Mouse (Mus musculus) stomach, embryonic 16.5 days (tissue): ENCODE measurements around the gene Sox2. TPM values are rescaled to one million over a fixed set of nuclear protein-coding genes. Genes with fewer than 3 reads are reported as not detected.

Experiments
- ATAC-seq: fragments of 200-750 bp; cut with Nextera tagmentation; 2 replicates; pipeline ENCODE4 v1.8.0; 2017; ENCODE audit warnings: moderate number of reproducible peaks, moderate TSS enrichment; ENCODE audit not compliant: insufficient read depth, low FRiP score
- H3K27ac ChIP-seq: fragments of 300-500 bp; sonication (generic); 2 replicates; pipeline ENCODE4 v1.5.1; 2014; ENCODE audit warnings: low read length
- H3K27me3 ChIP-seq: fragments of 300-500 bp; sonication (generic); 2 replicates; pipeline ENCODE4 v1.6.1; 2014; ENCODE audit warnings: low read length, control low read depth, mixed read lengths; ENCODE audit not compliant: control insufficient read depth, insufficient read depth
- H3K36me3 ChIP-seq: fragments of 300-500 bp; sonication (generic); 2 replicates; pipeline ENCODE4 v1.6.1; 2014; ENCODE audit warnings: low read length; ENCODE audit not compliant: control insufficient read depth, insufficient read depth
- H3K4me1 ChIP-seq: fragments of 300-500 bp; sonication (generic); 2 replicates; pipeline ENCODE4 v1.6.1; 2014; ENCODE audit warnings: low read length, control low read depth, mixed read lengths; ENCODE audit not compliant: control insufficient read depth, insufficient read depth
- H3K4me2 ChIP-seq: fragments of 300-500 bp; sonication (generic); 2 replicates; pipeline ENCODE4 v1.6.1; 2014; ENCODE audit warnings: low read depth, low read length, mixed read lengths
- H3K4me3 ChIP-seq: fragments of 300-500 bp; sonication (generic); replicated peaks from 2 replicates; pipeline ENCODE4 v1.5.1; 2014; ENCODE audit warnings: mild to moderate bottlenecking, low read length
- H3K9ac ChIP-seq: fragments of 300-500 bp; sonication (generic); 2 replicates; pipeline ENCODE4 v1.6.1; 2014; ENCODE audit warnings: low read length
- H3K9me3 ChIP-seq: fragments of 300-500 bp; sonication (generic); replicated peaks from 2 replicates; pipeline ENCODE4 v1.6.1; 2016; ENCODE audit warnings: low read length, control low read depth; ENCODE audit not compliant: control insufficient read depth
- WGBS: fragments of 180-500 bp; shearing (Covaris S2); extraction: QIAGEN DNeasy Blood & Tissue Kit; methylation state at CpG from one replicate; pipeline ENCODE4 v1.1.7; 2014; 5-methylcytosine and 5-hydroxymethylcytosine counted together
- polyA plus RNA-seq: library from polyadenylated mRNA; unstranded; fragments of >200 nt; fragmentation: Nextera tagmentation; extraction: Ambion mirVana; gene quantifications from 2 replicates; pipeline ENCODE4 v1.2.1, GENCODE M21; 2015

Gene Sox2
- polyA plus RNA-seq, 1 experiment from 2014 or later, result 8.6 TPM

DNA sequence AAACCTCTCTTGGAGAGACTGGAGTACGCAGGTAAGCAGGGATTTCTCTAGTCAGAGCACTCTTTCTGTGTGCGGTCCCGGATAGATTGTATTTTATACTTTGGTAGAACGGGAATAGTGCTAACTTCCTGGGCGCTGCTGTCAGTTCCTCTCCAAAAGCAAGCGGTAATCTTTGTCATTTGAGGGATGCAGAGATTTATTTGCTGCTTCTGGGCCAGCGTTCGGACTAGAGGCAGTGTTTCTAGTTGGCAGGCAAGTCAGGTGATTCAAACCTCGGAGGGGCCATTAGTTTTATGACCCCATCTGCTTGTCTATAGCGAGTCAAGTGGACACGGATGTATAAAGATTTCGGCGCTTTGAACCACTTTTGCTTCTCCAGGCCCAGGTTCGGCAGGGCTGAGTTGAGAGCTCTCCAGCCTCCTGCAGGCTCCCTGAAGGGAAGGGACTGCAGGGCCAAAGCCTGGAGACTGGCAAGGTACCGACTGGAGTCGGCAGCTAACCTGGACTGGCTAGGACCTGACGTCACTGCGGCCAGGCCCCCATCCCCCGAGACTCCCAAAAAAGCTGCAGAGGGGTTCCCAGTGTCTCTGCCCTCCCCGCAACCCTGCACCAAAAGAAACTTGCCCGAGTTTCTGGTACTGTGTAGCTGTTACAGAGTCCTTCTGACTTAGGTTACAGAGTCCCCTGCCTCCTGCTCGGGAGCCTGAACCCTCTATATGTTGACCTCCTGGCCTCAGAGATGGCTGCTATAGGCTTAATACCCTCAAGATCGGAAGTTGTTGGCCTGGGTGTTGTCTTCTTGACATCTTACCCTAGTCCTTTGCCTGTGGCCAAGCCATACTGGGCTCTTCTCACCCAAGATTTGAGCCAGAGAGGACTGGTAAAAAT, 6.9 kb downstream of the Sox2 start:
- Histone ChIP-seq H3K27me3 (peaks cover 69% of the 10 kb centered on the region), H3K4me3 (peak overlapping the region; percentile 54), H3K27ac (peak overlapping the region; percentile 36; the same call in 1 of the 2 replicates), H3K4me1 (no peaks in the 10 kb centered on the region), H3K4me2 (peak overlapping the region; percentile 50), H3K9ac (peak overlapping the region; percentile 58), H3K36me3 (no peaks in the 10 kb centered on the region), H3K9me3 (no peaks in the 10 kb centered on the region)
- 11% methylated on average over 23 of the region's 23 CpGs for WGBS
- ATAC-seq, result no peak

DNA sequence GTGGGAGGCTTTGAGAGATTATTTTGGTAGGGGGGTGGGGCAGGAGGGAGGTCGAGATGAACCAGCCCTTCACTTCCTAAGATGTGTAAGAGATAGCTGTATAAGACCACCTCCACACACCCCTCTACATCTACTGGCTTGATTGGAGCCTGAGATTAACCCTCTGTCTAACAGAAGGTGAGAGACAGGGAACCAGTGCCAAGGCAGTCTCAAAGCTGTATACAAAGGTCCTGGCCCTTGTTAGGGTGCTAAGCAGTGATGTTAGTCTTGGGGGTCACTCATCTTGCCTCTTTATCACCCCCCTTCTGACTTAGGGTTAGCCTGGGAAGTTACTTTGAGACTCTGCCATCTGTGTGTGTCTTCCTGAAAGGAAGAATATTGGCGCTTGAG, 7.5 kb downstream of the Sox2 start:
- Histone ChIP-seq H3K27ac (no peak overlapping the region), H3K36me3 (no peaks in the 10 kb centered on the region), H3K9me3 (no peaks in the 10 kb centered on the region), H3K27me3 (peaks cover 71% of the 10 kb centered on the region), H3K4me2 (0 out of 2 replicates have a peak overlapping the region, but pooled peaks have one; percentile 50), H3K4me1 (no peaks in the 10 kb centered on the region), H3K9ac (no peak overlapping the region), H3K4me3 (no peak overlapping the region)
- no peak for ATAC-seq
- WGBS, result 38% methylated on average over 2 of the region's 2 CpGs

DNA sequence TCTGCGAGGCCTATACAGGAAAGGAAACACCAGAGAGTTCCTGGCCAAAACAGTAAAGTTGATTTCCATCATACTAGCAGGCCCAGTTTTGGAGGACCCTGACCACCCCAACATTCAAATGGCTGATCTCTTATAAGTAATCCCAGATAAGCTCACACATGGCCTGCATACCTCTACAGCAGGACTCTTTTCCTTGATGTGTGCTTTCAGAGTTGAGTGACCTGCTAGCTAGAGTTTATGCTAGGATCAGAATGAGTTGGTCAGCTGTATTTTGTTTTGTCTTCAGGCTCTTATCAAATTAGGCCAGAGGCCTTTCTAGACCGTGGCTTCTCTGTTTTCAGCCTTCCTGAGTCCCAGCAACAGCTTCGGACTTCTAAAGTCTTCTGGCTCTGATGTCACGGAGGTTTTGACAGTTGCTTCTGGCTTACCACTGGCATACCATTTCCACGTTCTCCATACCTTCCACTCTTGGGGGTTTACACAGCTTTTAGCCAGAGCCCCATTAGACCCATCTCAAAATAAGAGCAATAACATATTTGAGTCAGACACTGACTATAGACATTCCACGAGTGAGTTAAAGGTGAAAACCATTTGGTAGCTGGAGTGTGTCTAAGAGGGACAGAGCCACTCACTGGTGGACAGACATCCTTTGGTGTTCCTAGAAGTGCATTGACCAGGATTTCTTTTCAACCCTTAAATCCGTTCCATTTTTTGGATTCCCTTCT, 8.2 kb downstream of the Sox2 start:
- Histone ChIP-seq H3K27ac (peak overlapping the region; percentile 48; the same call in 1 of the 2 replicates), H3K4me1 (no peaks in the 10 kb centered on the region), H3K36me3 (no peaks in the 10 kb centered on the region), H3K4me2 (no peak overlapping the region), H3K27me3 (peaks cover 67% of the 10 kb centered on the region), H3K9me3 (no peaks in the 10 kb centered on the region), H3K9ac (no peak overlapping the region), H3K4me3 (no peak overlapping the region)
- 57% methylated on average over 7 of the region's 7 CpGs for WGBS
- no peak for ATAC-seq

DNA sequence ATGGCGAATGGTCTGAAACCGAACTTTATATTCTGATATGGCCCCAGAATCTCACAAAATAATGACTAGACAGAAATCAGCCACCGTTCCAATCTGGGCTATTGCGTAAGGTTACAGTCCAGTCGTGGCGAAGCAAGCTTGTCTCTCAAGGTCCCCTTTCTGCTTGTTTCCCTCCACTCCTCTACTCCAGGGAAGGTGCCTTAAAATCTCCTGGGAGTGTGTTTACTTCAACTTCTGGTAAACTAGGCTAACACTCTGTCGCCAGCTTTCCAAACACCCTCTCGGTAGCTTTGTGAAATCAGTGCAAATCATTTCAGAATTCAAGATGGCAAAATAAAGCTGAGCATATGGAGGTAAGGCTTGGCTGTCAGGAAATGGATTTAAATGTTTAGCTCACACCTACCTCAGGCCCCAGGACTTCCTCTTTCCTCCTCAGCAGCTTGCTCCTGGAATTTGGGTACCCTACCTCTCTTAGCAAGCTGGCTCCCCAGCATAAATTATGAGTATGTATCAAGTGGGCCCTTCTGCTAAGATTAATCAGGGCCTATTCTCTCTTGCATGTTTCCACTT, 8.8 kb downstream of the Sox2 start:
- no peak overlapping the region for H3K4me3 ChIP-seq
- ATAC-seq, result no peak
- peaks cover 68% of the 10 kb centered on the region for H3K27me3 ChIP-seq
- H3K36me3 ChIP-seq, result no peaks in the 10 kb centered on the region
- H3K4me1 ChIP-seq, result no peaks in the 10 kb centered on the region
- H3K4me2 ChIP-seq, result no peak overlapping the region
- no peaks in the 10 kb centered on the region for H3K9me3 ChIP-seq
- WGBS, result 53% methylated on average over 8 of the region's 8 CpGs
- no peak overlapping the region for H3K9ac ChIP-seq
- H3K27ac ChIP-seq, result peak overlapping the region; percentile 48

DNA sequence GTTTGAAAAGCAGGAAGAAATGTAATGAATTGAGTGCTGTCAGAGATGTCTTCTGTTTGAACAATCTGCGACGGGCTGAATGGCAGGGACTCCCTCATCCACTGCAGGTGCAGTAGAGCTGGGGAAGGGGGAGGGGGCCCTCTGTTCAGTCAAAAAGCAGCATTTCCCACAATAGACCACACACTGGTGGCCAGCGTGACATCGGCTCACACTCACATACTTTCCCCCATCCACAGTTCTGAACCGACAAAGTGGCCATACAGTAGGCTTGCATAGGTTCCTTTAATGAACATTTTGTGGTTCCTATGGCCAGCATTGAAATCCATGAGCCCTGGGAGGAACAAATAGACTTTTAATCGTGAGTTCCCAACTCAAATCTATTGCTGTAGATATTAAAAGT, 9.7 kb downstream of the Sox2 start:
- Histone ChIP-seq H3K27ac (peak overlapping the region; percentile 53), H3K4me1 (no peaks in the 10 kb centered on the region), H3K4me3 (no peak overlapping the region), H3K9me3 (no peaks in the 10 kb centered on the region), H3K36me3 (no peaks in the 10 kb centered on the region), H3K4me2 (no peak overlapping the region), H3K9ac (no peak overlapping the region), H3K27me3 (peaks cover 70% of the 10 kb centered on the region)
- no peak for ATAC-seq
- 11% methylated on average over 6 of the region's 6 CpGs for WGBS

DNA sequence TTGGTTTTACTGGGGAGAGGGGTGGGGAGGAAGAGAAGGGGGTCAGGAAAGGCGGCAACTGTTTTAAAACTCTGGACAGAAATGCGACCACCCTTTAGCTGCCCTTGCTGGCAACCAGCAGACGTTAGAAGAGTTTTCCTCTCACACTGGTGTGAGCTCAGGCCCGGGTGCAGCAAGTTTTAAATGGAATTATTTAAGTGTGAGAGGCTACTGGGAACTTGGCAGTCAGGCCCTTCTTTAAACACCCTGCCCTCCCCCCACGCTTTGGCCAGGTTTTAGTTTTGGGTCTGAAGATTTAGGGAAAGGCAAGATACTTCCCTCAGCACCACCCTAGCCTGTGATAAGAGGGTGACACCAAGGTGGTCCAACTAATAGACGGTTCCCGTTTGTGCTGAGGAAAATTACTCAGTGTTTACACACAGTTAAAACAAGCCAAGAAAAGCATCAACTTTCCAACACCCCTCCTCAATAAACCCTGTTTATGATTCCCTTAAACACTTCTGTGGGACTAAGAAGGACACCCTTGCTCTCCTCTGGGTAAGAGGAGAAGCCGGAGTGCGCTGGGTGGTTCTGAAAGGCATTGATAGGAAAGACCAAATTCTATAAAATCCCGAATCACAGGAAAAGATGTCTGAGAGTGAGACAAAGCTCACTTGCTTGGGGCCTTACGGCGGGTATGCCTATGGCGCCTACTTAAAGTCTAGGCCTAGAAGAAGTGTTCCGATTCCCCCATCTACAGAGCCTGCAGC, 10.5 kb downstream of the Sox2 start:
- Histone ChIP-seq H3K9ac (peak overlapping the region; percentile 41; the same call in 1 of the 2 replicates), H3K36me3 (no peaks in the 10 kb centered on the region), H3K4me2 (no peak overlapping the region), H3K4me1 (no peaks in the 10 kb centered on the region), H3K4me3 (no peak overlapping the region), H3K9me3 (no peaks in the 10 kb centered on the region), H3K27ac (peak overlapping the region; percentile 53), H3K27me3 (peaks cover 69% of the 10 kb centered on the region)
- no peak for ATAC-seq
- 19% methylated on average over 14 of the region's 14 CpGs for WGBS

DNA sequence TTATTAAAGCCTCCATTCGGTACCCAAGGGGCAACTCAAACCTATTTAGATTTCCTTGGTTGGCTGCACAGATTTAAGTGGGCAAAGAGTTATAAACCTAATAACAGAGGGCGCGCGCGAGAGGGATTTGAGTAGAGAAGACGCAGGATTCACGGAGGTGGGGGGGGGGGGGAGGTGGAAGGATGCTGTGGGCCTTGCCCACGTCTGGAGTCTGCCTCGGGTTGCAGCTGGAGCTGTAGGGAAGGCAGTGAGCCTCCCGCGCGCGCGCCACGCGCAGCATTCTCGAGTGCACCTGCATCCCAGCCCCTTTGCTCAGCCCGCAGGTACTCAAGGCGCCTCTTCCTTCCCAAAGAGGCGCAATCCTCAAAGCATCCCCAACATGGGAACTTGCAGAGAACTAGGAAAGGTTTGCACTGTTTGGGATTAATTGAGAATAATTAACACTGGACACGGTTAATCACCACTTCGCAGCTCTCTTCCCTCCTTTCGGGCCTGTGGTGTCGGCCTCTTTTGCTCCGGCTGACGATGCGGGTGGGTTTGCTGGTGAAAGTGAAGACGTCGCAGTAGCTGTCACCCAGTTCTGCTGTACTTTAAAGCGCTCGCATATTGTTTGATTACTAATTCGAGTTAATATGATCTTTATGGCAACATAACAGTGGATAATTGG, 11.3 kb downstream of the Sox2 start:
- H3K4me1 ChIP-seq, result no peaks in the 10 kb centered on the region
- no peaks in the 10 kb centered on the region for H3K36me3 ChIP-seq
- no peaks in the 10 kb centered on the region for H3K9me3 ChIP-seq
- ATAC-seq, result no peak
- peak overlapping the region; percentile 29; the same call in 1 of the 2 replicates for H3K27ac ChIP-seq
- no peak overlapping the region; the same call in 1 of the 2 replicates for H3K9ac ChIP-seq
- no peak overlapping the region for H3K4me2 ChIP-seq
- WGBS, result 11% methylated on average over 32 of the region's 32 CpGs
- H3K27me3 ChIP-seq, result peaks cover 74% of the 10 kb centered on the region
- peak overlapping the region; percentile 10; the same call in 1 of the 2 replicates for H3K4me3 ChIP-seq

DNA sequence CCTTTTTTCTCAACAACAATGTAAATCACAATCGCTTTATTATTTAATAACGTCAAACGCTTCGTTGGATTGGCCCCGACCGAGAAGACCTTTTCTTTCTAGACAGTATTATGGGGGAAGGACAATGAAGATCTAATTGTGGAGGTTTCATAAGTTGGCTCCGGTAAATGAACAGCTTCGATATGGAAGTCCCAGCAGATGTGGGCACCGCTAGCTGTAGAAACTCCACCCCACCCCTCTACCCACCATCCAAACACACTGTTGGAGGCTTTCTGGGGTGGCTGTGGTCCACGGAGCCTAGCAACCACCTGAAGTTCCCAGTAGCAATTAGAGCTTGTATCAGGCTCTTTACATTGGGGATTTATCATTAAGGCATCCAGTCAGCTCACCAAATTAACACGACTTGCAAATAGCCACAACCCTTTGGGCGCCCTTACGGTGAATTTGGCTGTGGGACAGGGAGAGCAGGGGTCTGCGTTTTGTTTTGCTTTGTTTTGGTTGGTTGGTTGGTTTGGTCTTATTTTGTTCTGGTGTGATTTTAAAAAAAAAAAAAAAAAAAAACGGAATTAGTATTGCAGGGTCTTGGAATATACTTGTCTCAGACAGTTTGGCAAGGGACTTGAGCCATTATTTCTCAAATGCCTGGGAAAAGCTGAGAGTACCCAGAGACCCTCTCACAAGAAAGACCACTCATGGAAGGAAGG, 12.0 kb downstream of the Sox2 start:
- H3K4me2 ChIP-seq, result peak overlapping the region; percentile 56
- no peaks in the 10 kb centered on the region for H3K9me3 ChIP-seq
- no peaks in the 10 kb centered on the region for H3K36me3 ChIP-seq
- no peaks in the 10 kb centered on the region for H3K4me1 ChIP-seq
- peak overlapping the region; percentile 10 for H3K4me3 ChIP-seq
- H3K9ac ChIP-seq, result peak overlapping the region; percentile 57; the same call in 1 of the 2 replicates
- H3K27ac ChIP-seq, result peak overlapping the region; percentile 85; the same call in 1 of the 2 replicates
- peaks cover 76% of the 10 kb centered on the region for H3K27me3 ChIP-seq
- no peak for ATAC-seq
- 15% methylated on average over 15 of the region's 15 CpGs for WGBS
